Mouse (Mus musculus): ENCODE measurements around the gene Stx8. TPM values are rescaled to one million over a fixed set of nuclear protein-coding genes. Genes with fewer than 3 reads are reported as not detected.

The Stx8 gene
- polyA plus RNA-seq, 1 experiment, result 78.2 TPM

- peaks cover 12% of the 10 kb centered on the region for H3K4me1 ChIP-seq (ENCODE audit: control insufficient read depth, insufficient read depth, low read length)
- H3K27ac ChIP-seq (ENCODE audit: insufficient read depth, low read depth, low read length), result no peak overlapping the region
- TF ChIP-seq POLR2A (IDR thresholded peaks at IDR 0.05; ENCODE audit: borderline replicate concordance, low read depth, low read length) (no peak), CTCF (IDR thresholded peaks at IDR 0.05; ENCODE audit: low read depth, low read length) (no peak)
- no peak overlapping the region for H3K4me3 ChIP-seq (ENCODE audit: insufficient read depth, low read length)
Measured at GRCm38 (mm10) chr11:68072597-68073210, 106.7 kb downstream of the Stx8 start.

DNA sequence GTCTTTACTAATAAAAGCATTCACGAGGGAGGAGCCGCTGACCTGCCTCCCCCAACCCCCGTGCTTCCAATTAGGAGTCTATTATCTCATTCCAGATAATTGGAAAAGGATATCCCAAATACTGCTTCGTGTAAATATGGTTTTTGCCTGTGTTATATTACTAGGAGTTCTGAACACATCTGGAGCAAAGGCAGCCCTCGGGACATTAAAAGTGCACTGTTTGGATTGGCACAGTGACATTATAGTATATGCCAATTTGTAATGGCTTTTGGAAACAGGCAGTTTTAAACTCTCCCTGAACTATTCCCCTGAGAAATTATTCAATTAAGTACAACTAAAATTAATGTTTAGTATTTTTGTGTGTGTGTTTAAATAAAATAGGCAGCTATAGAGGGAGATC is 108.7 kb downstream of the Stx8 start:
- Histone ChIP-seq H3K4me3 (ENCODE audit: insufficient read depth, low read length) (no peak overlapping the region), H3K4me1 (ENCODE audit: control insufficient read depth, insufficient read depth, low read length) (peaks cover 15% of the 10 kb centered on the region), H3K27ac (ENCODE audit: insufficient read depth, low read depth, low read length) (no peak overlapping the region)
- TF ChIP-seq POLR2A (IDR thresholded peaks at IDR 0.05; ENCODE audit: borderline replicate concordance, low read depth, low read length), result no peak
- TF ChIP-seq CTCF (IDR thresholded peaks at IDR 0.05; ENCODE audit: low read depth, low read length), result no peak

DNA sequence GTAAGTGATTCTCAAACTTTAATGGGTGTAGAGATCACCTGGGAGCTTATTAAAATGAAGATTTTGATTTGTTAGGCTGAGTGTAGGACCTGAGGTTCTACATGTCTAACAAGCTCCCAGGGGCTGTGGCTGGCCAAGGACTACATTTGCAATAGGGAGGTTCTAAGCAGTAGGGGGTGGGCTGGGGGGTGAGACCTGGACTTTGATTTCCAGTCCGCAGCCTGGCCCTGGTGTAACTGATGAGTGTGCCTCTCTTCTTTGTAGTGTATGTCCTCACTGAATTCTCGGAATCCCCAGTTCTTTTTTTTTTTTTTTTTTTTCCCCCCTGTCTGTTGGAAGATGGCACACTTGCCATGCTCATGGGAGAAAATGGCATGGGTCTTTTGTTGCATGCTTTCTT is 109.3 kb downstream of the Stx8 start:
- Histone ChIP-seq H3K4me3 (ENCODE audit: insufficient read depth, low read length) (no peak overlapping the region), H3K27ac (ENCODE audit: insufficient read depth, low read depth, low read length) (no peak overlapping the region), H3K4me1 (ENCODE audit: control insufficient read depth, insufficient read depth, low read length) (peaks cover 15% of the 10 kb centered on the region)
- TF ChIP-seq POLR2A (IDR thresholded peaks at IDR 0.05; ENCODE audit: borderline replicate concordance, low read depth, low read length), result no peak
- no peak for TF ChIP-seq CTCF (IDR thresholded peaks at IDR 0.05; ENCODE audit: low read depth, low read length)

DNA sequence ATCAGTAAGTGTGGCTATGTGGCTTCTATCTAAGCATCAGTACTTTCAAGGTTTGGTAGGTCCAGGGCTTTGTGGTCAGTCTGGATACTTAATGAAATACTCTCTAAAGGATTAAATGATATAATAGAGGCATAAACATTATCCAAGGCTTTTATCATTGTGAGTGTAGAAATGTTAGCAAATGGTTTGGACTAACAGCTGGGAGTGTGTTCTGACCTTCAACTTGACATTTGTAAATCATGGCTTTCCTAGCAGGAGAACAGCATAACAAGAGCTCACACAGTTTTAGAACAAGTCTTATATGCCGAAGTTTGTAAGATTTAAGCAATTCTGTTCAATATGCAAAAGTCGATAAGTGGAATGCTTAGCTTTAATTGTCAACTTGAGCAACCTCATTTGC is 113.8 kb downstream of the Stx8 start:
- no peak overlapping the region for H3K4me3 ChIP-seq (ENCODE audit: insufficient read depth, low read length)
- H3K4me1 ChIP-seq (ENCODE audit: control insufficient read depth, insufficient read depth, low read length), result peaks cover 11% of the 10 kb centered on the region
- no peak overlapping the region for H3K27ac ChIP-seq (ENCODE audit: insufficient read depth, low read depth, low read length)
- TF ChIP-seq CTCF (IDR thresholded peaks at IDR 0.05; ENCODE audit: low read depth, low read length) (no peak), POLR2A (IDR thresholded peaks at IDR 0.05; ENCODE audit: borderline replicate concordance, low read depth, low read length) (no peak)

DNA sequence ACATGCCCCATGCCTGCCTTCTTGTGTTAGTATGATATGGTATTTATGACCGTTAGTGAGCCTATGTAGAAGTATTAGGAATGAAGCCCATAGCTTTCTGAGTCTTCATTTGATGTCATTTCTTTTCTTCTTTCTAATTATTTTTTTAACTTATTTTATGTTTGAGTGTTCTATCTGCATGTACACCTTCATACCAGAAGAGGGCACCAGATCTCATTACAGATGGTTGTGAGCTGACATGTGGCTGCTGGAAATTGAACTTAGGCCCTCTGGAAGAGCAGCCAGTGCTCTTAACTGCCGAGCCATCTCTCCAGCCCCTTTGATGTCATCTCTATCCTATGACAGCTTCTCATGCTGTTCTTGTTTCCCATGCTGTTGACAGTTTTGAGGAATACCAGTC is 115.0 kb downstream of the Stx8 start:
- peaks cover 18% of the 10 kb centered on the region for H3K4me1 ChIP-seq (ENCODE audit: control insufficient read depth, insufficient read depth, low read length)
- no peak for TF ChIP-seq POLR2A (IDR thresholded peaks at IDR 0.05; ENCODE audit: borderline replicate concordance, low read depth, low read length)
- TF ChIP-seq CTCF (IDR thresholded peaks at IDR 0.05; ENCODE audit: low read depth, low read length), result no peak
- H3K27ac ChIP-seq (ENCODE audit: insufficient read depth, low read depth, low read length), result no peak overlapping the region
- H3K4me3 ChIP-seq (ENCODE audit: insufficient read depth, low read length), result no peak overlapping the region

DNA sequence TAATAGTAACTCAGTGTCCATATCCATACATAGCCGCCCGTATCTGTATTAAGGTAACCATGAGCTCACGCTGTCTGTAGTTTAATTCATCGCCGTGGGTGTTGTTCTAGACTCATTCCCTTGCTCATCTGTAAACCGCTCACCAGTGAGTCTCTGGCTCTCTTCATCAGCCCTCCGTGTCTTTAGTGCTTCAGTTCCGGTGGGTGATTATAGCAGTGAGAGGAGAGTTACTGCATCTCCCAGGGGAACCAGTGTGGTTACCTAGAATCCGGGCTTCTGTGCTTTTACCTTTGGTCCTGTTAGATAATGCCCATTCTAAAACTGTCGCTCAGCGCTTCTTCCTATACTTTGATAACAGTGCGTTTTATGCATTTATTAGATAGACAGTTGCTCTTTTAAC is 116.8 kb downstream of the Stx8 start:
- peaks cover 14% of the 10 kb centered on the region for H3K4me1 ChIP-seq (ENCODE audit: control insufficient read depth, insufficient read depth, low read length)
- no peak for TF ChIP-seq POLR2A (IDR thresholded peaks at IDR 0.05; ENCODE audit: borderline replicate concordance, low read depth, low read length)
- no peak for TF ChIP-seq CTCF (IDR thresholded peaks at IDR 0.05; ENCODE audit: low read depth, low read length)
- no peak overlapping the region for H3K27ac ChIP-seq (ENCODE audit: insufficient read depth, low read depth, low read length)
- H3K4me3 ChIP-seq (ENCODE audit: insufficient read depth, low read length), result no peak overlapping the region

GRCm38 (mm10) chr11:68083562-68083961 is 117.6 kb downstream of the Stx8 start:
- H3K4me3 ChIP-seq (ENCODE audit: insufficient read depth, low read length), result no peak overlapping the region
- H3K27ac ChIP-seq (ENCODE audit: insufficient read depth, low read depth, low read length), result no peak overlapping the region
- H3K4me1 ChIP-seq (ENCODE audit: control insufficient read depth, insufficient read depth, low read length), result peaks cover 14% of the 10 kb centered on the region
- no peak for TF ChIP-seq CTCF (IDR thresholded peaks at IDR 0.05; ENCODE audit: low read depth, low read length)
- no peak for TF ChIP-seq POLR2A (IDR thresholded peaks at IDR 0.05; ENCODE audit: borderline replicate concordance, low read depth, low read length)

DNA sequence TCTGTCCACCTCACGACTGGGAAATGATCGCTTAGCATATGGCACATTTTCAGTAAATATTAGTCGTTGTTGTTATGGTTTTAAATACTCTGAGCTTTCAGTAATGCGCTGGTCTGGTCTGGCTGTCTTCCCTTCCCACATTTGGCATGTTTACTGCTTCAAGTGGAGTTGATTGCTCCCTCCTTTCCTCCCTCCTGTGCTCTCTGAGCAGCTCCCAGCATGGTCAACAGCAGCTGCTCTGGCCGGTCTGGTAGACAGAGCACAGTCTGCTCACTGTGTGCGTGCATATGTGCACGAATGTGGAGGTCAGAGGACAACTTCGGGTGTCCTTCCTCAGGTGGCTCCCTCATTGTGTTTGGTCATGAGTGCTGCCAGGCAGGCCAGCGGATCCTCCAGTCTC is 120.2 kb downstream of the Stx8 start:
- no peak overlapping the region for H3K4me3 ChIP-seq (ENCODE audit: insufficient read depth, low read length)
- H3K27ac ChIP-seq (ENCODE audit: insufficient read depth, low read depth, low read length), result no peak overlapping the region
- TF ChIP-seq POLR2A (IDR thresholded peaks at IDR 0.05; ENCODE audit: borderline replicate concordance, low read depth, low read length) (no peak), CTCF (IDR thresholded peaks at IDR 0.05; ENCODE audit: low read depth, low read length) (no peak)
- H3K4me1 ChIP-seq (ENCODE audit: control insufficient read depth, insufficient read depth, low read length), result peaks cover 11% of the 10 kb centered on the region

- peaks cover 26% of the 10 kb centered on the region for H3K4me1 ChIP-seq (ENCODE audit: control insufficient read depth, insufficient read depth, low read length)
- no peak overlapping the region for H3K4me3 ChIP-seq (ENCODE audit: insufficient read depth, low read length)
- TF ChIP-seq POLR2A (IDR thresholded peaks at IDR 0.05; ENCODE audit: borderline replicate concordance, low read depth, low read length) (no peak), CTCF (IDR thresholded peaks at IDR 0.05; ENCODE audit: low read depth, low read length) (no peak)
- no peak overlapping the region for H3K27ac ChIP-seq (ENCODE audit: insufficient read depth, low read depth, low read length)
Measured at GRCm38 (mm10) chr11:68089426-68089825, 123.4 kb downstream of the Stx8 start.

GRCm38 (mm10) chr11:68089885-68090592 is 124.0 kb downstream of the Stx8 start:
- no peak overlapping the region for H3K4me3 ChIP-seq (ENCODE audit: insufficient read depth, low read length)
- H3K4me1 ChIP-seq (ENCODE audit: control insufficient read depth, insufficient read depth, low read length), result peaks cover 23% of the 10 kb centered on the region
- no peak overlapping the region for H3K27ac ChIP-seq (ENCODE audit: insufficient read depth, low read depth, low read length)
- TF ChIP-seq CTCF (IDR thresholded peaks at IDR 0.05; ENCODE audit: low read depth, low read length) (no peak), POLR2A (IDR thresholded peaks at IDR 0.05; ENCODE audit: borderline replicate concordance, low read depth, low read length) (no peak)

Data from bone marrow macrophage, adult 2 months (primary cell).